Mouse (Mus musculus) lung, adult 2 months (tissue): Measurements from ENCODE around the gene Adcy1.

ENCODE experiments used
- CTCF ChIP-seq: fragments of 200-500 bp; IDR thresholded peaks from 2 replicates; pipeline ENCODE4 v1.5.1; 2011; ENCODE audit warnings: mild to moderate bottlenecking, low read length, control low read depth; ENCODE audit not compliant: insufficient read depth
- POLR2A ChIP-seq: fragments of 200-500 bp; IDR thresholded peaks from 2 replicates; pipeline ENCODE4 v1.6.1; 2011; ENCODE audit warnings: low read depth, mild to moderate bottlenecking, control low read depth, low read length, borderline replicate concordance; ENCODE audit errors: extremely low read depth

DNA sequence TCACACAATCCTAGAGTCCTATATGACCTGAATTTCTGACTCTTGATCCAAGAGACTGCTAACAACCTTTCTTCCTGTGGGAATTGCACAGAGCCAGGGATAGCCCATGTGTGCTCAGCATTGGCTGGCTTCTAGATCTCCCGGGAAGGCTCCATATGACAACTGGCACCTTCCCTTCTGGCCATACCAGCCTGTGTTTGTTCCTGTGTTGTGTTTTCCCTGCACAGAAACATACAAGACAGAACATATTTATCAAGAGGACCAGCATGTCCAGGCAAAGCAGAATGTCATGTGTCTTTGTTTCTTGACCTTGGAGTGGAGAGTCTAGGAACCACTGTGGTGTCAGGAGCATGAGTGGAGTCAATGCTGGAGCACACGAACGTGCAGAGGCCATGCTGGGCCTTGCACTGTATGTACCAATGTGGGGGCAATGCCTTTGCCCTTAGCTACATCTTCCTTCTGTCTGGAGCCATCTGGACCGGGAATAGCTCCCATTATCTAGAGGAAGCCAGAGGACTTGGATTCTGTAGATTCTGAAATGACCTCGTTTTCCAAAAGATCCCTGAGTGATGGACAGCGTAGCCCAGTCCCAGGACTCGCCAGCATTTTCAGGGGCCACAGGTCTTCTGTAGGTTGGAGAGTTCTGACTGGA is 69.6 kb downstream of the Adcy1 start:
- TF ChIP-seq POLR2A (no peak), CTCF (no peak)
